Mouse (Mus musculus): Measurements from ENCODE around the gene Cib1. TPM values are rescaled to one million over a fixed set of nuclear protein-coding genes. Genes with fewer than 3 reads are reported as not detected.

Cib1 gene
- 37.5 to 51.3 TPM (median 45.7 TPM) in 3 replicates for total RNA-seq (2017)

GRCm38 (mm10) chr7:80232489-80233029 lies at the start of gene Cib1, which contains the start of gene Gdpgp1:
Gene Cib1 (minus strand): TSS chr7:80232813.
Gene Gdpgp1 (plus strand): TSS chr7:80232865.
- ATAC-seq (replicated peaks; ENCODE audit: insufficient number of reproducible peaks, low FRiP score, low TSS enrichment, poor library complexity, severe bottlenecking) = peak; percentile 87

DNA sequence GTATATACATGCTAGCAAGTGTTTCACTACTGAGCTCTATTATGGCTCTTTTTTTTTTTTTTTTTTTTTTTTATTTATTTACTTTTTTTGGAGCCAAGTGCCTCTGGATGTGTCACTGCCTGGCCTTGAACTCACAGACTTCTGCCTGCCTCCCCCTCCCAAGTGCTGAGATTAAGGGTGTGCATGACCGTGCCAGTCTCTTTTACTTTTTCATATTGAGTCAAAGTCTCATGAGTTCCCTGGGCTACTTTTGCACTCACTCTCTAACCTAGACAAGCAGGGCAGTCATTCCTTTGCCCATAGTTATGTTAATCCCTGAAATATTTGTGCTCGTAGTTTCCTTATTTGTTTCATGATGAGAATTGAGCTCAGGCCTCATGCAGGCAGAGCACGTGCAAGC lies 49.0 kb upstream of the Cib1 start:
- no peak for ATAC-seq (replicated peaks; ENCODE audit: insufficient number of reproducible peaks, low FRiP score, low TSS enrichment, poor library complexity, severe bottlenecking)

- no peak for ATAC-seq (replicated peaks; ENCODE audit: insufficient number of reproducible peaks, low FRiP score, low TSS enrichment, poor library complexity, severe bottlenecking)
Measured at GRCm38 (mm10) chr7:80280998-80281397, 48.4 kb upstream of the Cib1 start.

GRCm38 (mm10) chr7:80280032-80280431 lies 47.4 kb upstream of the Cib1 start:
- ATAC-seq (replicated peaks; ENCODE audit: insufficient number of reproducible peaks, low FRiP score, low TSS enrichment, poor library complexity, severe bottlenecking) = no peak

DNA sequence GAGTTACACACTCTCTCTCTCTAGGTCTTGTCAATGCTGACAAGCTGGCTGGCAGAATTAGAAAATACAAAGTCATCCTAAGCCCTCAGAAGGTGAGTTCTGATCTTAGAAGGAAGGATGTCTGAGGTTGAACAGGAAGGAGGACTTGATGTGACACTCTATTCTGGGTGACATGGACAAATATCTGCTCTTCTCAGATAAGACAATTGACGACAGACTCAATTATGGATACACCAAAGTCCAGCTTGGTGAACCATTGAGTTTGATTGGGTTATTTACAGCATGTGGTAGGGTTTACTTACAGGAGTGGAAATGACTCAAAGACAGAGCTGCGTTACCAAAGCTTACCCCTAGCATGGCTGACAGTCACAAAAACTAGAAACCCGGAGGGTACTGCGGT lies 43.8 kb upstream of the Cib1 start:
- no peak for ATAC-seq (replicated peaks; ENCODE audit: insufficient number of reproducible peaks, low FRiP score, low TSS enrichment, poor library complexity, severe bottlenecking)

- no peak for ATAC-seq (replicated peaks; ENCODE audit: insufficient number of reproducible peaks, low FRiP score, low TSS enrichment, poor library complexity, severe bottlenecking)
Measured at GRCm38 (mm10) chr7:80273456-80273855, 40.8 kb upstream of the Cib1 start.

DNA sequence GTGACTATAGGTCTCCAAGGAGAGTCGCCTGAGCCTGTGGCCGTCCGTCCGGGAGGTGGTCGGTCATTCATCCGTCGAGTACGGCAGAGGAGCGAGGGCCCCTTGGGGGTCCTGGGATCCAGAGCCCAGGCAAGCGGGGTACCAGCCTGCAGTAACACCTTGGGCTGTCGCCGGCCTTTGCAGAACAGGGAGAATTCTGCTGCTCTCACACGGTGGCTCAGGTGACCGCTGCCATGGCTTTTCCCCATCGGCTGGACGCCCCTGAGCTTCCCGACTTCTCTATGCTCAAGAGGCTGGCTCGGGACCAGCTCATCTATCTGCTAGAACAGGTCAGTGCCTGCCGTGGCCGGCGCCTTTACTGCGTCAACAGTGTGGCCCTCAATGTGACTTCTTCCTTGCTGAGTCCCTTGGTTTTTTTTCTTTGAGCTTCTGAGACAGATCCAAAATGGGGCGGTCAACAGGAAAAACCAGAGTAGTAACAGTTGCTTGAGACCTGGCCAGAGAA lies 37.2 kb upstream of the Cib1 start:
- ATAC-seq (replicated peaks; ENCODE audit: insufficient number of reproducible peaks, low FRiP score, low TSS enrichment, poor library complexity, severe bottlenecking) = no peak; the same call in 1 of the 2 replicates

DNA sequence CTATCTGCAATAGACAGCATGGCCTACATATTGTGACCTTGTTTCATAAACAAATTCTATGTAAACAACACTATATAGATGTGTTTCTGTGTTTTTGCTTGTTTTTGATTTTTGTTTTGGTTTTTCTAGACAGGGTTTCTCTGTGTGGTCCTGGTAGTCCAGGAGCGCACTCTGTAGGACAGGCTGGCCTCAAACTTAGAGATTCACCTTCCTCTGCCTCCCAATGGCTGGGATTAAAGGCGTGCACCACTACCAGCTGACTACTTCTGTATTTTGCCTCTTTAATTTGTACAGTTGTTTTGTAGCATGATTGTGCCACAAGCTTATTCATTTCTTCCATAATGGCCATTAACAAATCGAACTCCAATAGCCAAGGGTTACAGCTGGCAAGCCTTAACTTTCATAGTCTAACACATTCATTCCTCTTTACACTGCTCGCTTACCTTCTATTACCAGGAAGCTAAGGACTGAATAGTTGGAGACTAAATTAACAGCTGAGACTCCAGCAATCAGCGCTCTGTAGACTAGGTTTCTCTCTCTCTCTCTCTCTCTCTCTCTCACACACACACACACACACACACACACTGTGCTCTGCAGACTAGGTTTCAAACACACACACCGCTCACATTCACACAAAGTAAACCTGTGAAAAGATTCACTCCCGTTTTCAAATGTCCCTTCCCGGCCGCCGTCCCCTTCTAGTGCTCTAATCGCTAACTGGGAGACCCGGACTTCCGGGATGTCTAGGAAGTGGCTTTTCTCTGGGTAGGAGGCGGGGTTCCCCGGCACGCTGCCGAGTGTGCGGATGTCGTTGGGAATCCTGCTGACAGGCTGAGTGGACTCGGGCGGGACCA lies 36.5 kb upstream of the Cib1 start, which contains the start of gene Vps33b:
TSS of gene Vps33b (plus strand) at position 753 of the 854 bp plus-strand sequence.
- ATAC-seq (replicated peaks; ENCODE audit: insufficient number of reproducible peaks, low FRiP score, low TSS enrichment, poor library complexity, severe bottlenecking) = peak; percentile 96

- no peak for ATAC-seq (replicated peaks; ENCODE audit: insufficient number of reproducible peaks, low FRiP score, low TSS enrichment, poor library complexity, severe bottlenecking)
Measured at GRCm38 (mm10) chr7:80267764-80268163, 35.2 kb upstream of the Cib1 start.

DNA sequence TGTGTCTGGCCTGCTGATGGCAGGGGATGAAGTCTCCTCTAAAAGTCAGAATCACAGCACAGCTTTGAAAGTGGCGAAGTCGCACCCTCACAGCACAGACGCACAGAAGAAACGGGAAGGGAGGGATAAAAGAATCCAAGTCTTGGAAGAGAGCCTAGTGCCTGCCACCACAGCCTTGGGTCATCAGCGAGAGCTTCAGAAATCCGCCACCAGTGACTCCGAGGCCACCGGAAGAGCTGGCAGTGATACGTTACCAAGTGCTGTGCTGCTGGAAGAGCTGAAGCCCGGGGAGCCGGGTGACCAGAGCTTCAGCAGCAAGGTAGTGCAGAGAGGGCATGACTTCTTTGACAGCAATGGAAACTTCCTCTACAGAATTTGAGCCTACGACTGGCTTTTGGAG lies 32.0 kb upstream of the Cib1 start:
- no peak for ATAC-seq (replicated peaks; ENCODE audit: insufficient number of reproducible peaks, low FRiP score, low TSS enrichment, poor library complexity, severe bottlenecking)

- no peak for ATAC-seq (replicated peaks; ENCODE audit: insufficient number of reproducible peaks, low FRiP score, low TSS enrichment, poor library complexity, severe bottlenecking)
Measured at GRCm38 (mm10) chr7:80261372-80261990, 28.9 kb upstream of the Cib1 start.

- peak; percentile 95 for ATAC-seq (replicated peaks; ENCODE audit: insufficient number of reproducible peaks, low FRiP score, low TSS enrichment, poor library complexity, severe bottlenecking)
Measured at GRCm38 (mm10) chr7:80260625-80261371, 28.2 kb upstream of the Cib1 start, which contains the start of gene Ngrn. Gene Ngrn (plus strand): TSS chr7:80261215.

DNA sequence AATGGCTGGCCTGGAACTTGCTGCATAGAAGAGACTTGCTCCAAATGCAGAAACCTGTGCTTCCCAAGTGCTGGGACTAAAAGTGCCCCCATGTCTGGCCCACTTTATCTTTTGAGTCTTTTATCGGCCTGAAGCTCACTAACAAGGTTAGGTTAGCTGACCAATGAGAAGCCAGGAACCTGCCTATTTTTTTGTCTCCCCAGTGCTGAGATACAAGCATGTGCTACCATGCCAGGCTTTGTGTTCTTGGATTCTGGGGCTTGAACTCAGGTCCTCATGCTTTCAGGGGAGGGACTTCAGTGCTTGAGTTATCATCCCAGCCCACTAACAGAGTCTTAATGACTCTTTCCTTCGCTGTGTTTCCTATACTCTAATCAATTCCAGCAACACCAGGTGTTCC lies 25.1 kb upstream of the Cib1 start:
- no peak for ATAC-seq (replicated peaks; ENCODE audit: insufficient number of reproducible peaks, low FRiP score, low TSS enrichment, poor library complexity, severe bottlenecking)

DNA sequence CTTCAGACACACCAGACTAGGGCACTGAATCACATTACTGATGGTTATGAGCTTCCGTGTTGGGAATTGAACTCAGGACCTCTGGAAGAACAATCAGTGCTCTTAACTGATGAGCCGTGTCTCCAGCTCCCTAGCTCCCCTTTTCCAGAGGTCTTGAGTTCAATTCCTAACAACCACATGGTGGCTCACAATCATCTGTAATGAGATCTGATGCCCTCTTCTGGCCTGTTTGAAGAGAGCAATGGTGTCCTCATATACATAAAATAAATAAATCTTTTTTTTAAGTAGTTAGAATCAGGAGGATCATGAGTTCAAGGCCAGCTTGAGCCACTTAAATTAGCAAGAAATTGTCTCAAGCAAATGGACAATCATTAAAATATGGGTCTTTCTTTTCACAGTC lies 23.4 kb upstream of the Cib1 start:
- no peak for ATAC-seq (replicated peaks; ENCODE audit: insufficient number of reproducible peaks, low FRiP score, low TSS enrichment, poor library complexity, severe bottlenecking)

DNA sequence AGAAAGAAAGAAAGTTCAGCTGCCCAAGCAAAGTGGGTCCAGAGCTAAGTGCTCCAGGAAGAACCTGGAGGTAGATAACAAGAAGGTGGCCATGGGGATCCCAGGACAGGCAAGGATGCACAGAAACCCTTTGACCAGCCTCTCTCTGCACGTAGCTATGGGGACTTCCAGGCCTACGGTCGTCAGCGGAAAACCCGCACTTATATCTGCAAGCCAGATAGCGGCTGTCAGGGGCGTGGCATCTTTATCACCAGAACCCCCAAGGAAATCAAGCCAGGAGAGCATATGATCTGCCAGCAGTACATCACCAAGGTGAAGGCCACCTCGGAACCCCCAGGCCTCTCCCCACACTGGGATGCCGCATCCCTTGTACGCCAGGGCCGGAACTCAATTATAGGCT lies 20.3 kb upstream of the Cib1 start:
- ATAC-seq (replicated peaks; ENCODE audit: insufficient number of reproducible peaks, low FRiP score, low TSS enrichment, poor library complexity, severe bottlenecking) = no peak

- no peak for ATAC-seq (replicated peaks; ENCODE audit: insufficient number of reproducible peaks, low FRiP score, low TSS enrichment, poor library complexity, severe bottlenecking)
Measured at GRCm38 (mm10) chr7:80252437-80252836, 19.8 kb upstream of the Cib1 start.

GRCm38 (mm10) chr7:80246859-80247258 lies 14.2 kb upstream of the Cib1 start:
- ATAC-seq (replicated peaks; ENCODE audit: insufficient number of reproducible peaks, low FRiP score, low TSS enrichment, poor library complexity, severe bottlenecking) = no peak

DNA sequence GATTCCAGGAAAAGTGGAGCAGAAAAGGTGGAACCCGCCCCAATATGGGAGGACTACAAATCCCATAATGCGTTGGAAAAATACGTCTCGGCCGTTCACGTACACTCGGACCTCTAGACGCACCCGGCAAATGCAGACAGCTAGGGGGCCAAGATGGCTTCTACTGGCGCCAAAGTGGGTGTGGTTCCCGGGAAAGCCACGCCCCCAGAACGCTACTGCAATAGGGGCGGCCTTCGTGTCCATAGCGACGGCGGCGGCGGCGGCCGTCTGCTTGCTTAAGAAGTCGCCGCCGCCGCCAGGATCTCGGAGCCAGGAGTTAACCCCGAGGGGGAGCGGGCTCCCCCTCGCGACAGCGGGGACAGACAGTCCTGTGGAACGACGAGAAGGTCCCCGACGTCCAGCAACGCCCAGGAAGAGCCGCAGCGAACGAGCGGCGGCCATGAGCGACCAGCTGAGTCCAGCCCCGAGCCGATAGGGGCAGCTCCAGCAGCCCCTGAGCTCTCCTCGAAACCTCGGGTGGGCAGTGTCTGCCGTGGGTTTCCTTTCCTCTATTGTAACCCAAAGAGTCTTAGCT lies 13.6 kb upstream of the Cib1 start, which contains the start of gene Ttll13:
TSS of gene Ttll13 (plus strand) at position 229 of the 574 bp plus-strand sequence.
- ATAC-seq (replicated peaks; ENCODE audit: insufficient number of reproducible peaks, low FRiP score, low TSS enrichment, poor library complexity, severe bottlenecking) = peak; percentile 99

Measured in monocyte, adult 5-6 weeks (primary cell).